ENCODE assay signal across 13 mouse cellular contexts in the genomic region with DNA sequence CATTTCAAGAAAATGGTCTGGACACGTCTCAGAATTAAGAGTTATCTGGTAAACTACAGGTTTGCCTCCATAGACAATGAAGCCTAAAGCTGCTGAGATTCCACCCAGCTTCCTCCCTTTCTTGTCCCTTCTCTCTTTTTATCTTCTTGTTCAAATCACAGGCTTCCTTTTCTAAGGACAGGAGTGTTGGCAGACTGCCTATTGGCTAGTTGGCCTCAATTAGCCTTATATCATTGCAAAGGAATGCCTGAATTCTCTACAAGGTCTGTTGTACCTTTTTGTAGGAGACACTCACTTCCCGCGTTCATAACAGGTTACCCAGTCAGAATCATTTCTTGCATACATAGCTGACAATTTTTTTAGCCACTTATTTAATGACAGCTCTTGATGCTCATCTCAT. TPM values are rescaled to one million over a fixed set of nuclear protein-coding genes. Genes with fewer than 3 reads are reported as not detected.
DNase-seq lines count a peak whose midpoint lies in the region; ATAC-seq lines count a peak whose summit lies in the region.
"Had no signal": no experiment of that assay in that cellular context is flagged by ENCODE, and none has a peak within 500 bp of the region (broad histone marks: within the 10 kb centered on the region; RNA-seq: fewer than 3 reads in every experiment).

No protein-coding gene starts in this region.

- peaks cover 37% of the 10 kb centered on the region for H3K4me1 ChIP-seq in kidney, embryonic 15.5 days

- no peak overlapping the region for H3K27ac ChIP-seq in kidney, embryonic 15.5 days
- H3K27ac ChIP-seq: limb, embryonic 12.5 days had no signal

- H3K4me3 ChIP-seq in kidney, embryonic 15.5 days (replicated peaks): no peak overlapping the region
- H3K4me3 ChIP-seq: limb, embryonic 12.5 days had no signal

- WGBS in kidney, embryonic 15.5 days: 76% methylated on average over 3 of the region's 3 CpGs

- H3K36me3 ChIP-seq in kidney, embryonic 15.5 days: peaks cover 4% of the 10 kb centered on the region; the same call in 1 of the 2 replicates

- no peaks in the 10 kb centered on the region for H3K9me3 ChIP-seq in kidney, embryonic 15.5 days (replicated peaks)
- H3K9me3 ChIP-seq: limb, embryonic 12.5 days had no signal

- H3K4me2 ChIP-seq in kidney, embryonic 15.5 days: no peak overlapping the region
- H3K4me2 ChIP-seq: limb, embryonic 12.5 days had no signal

- H3K9ac ChIP-seq in kidney, embryonic 15.5 days: no peak overlapping the region
- H3K9ac ChIP-seq: limb, embryonic 12.5 days had no signal

- peak; percentile 38 to 53 for DNase-seq in cerebellum, postnatal 14 days
- DNase-seq in cerebellum, adult 18-20 months: no peak
- peak; percentile 46 for DNase-seq in kidney, postnatal 10 days
- peak; percentile 12 for DNase-seq in adipocyte (ENCODE audit: low spot score)
- peak; percentile 62 for DNase-seq in heart, postnatal 4 days
- no peak for DNase-seq in yolk sac, embryonic 10.5 days (ENCODE audit: low spot score)
- DNase-seq: gastrocnemius, postnatal 25 days; retina, postnatal 1 day; thymus, postnatal 14 days had no signal

- H3K27me3 ChIP-seq in kidney, embryonic 15.5 days: no peaks in the 10 kb centered on the region
- H3K27me3 ChIP-seq: limb, embryonic 12.5 days had no signal

- no peak for ATAC-seq in kidney, embryonic 15.5 days (replicated peaks; ENCODE audit: low FRiP score)
- no peak for ATAC-seq in inflammation-experienced regulatory T-cells, adult 6 months
- ATAC-seq: hindbrain, embryonic 16.5 days had no signal

RNA-seq across cellular contexts. Expression of a gene that starts 56.5 kb away (rescaled TPM):
- 3.9 and 4.7 TPM in 2 replicates for polyA plus RNA-seq in kidney, embryonic 15.5 days (2015; fragmentation: Nextera tagmentation; extraction: Ambion mirVana)
- 10 to 100 TPM; 21.0 to 25.6 TPM for total RNA-seq in heart, postnatal 4 days (2021)
- under 1 TPM in 1 of 3 experiments, not detected in 2; 0.07 TPM for polyA plus RNA-seq in inflammation-experienced regulatory T-cells, adult 6 months (2017; shearing (Covaris generic))

Comparison
In these comparisons a context has a peak if more than half of its experiments do, and no peak if none do; other contexts are left out.
1. DNase-seq: peak in cerebellum, postnatal 14 days (2 of 2), kidney, postnatal 10 days (single experiment), adipocyte (single experiment) and heart, postnatal 4 days (single experiment); none in cerebellum, adult 18-20 months (0 of 2) and yolk sac, embryonic 10.5 days (single experiment).